Mouse (Mus musculus) bone marrow macrophage, adult 2 months (primary cell): ENCODE data around the gene Serpina3f.

ENCODE experiments used
- CTCF ChIP-seq: IDR thresholded peaks from 2 replicates; pipeline ENCODE4 v1.5.1; 2012; ENCODE audit warnings: low read depth, mild to moderate bottlenecking, low read length, moderate library complexity
- POLR2A ChIP-seq: IDR thresholded peaks from 2 replicates; pipeline ENCODE4 v1.6.1; 2012; ENCODE audit warnings: mild to moderate bottlenecking, low read depth, low read length, borderline replicate concordance

DNA sequence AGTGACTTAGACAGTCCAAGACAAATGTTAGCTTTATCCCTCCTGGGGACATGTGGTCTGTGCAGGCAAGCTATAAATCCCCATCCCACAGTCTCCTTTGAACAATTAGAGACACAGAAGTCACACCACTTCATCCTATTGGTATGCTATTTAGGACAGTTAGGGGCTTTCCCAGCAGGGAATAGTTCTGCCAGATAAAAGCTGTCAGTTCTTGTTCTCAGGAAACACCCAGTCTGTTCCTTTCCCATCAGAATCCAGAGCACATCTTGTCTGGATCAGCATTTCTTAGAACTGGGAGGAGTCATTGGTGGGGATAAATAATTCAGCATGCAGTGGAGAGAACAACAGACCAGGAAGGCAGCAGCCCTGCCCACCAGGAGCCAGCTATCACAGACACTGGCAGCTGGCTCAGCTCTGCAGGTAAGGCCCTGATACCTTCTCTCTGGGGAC lies 33.2 kb downstream of the Serpina3f start:
- TF ChIP-seq CTCF: no peak
- no peak for TF ChIP-seq POLR2A
